Mouse (Mus musculus) brown adipose tissue, adult 24 weeks (tissue): Measurements from ENCODE around the gene Ptpn21. TPM values are rescaled to one million over a fixed set of nuclear protein-coding genes. Genes with fewer than 3 reads are reported as not detected.

Source experiments
- H3K27ac ChIP-seq: fragments of 200-500 bp; replicated peaks from 2 replicates; pipeline ENCODE4 v1.5.1; 2012; ENCODE audit warnings: low read depth, mild to moderate bottlenecking, low read length
- H3K4me1 ChIP-seq: fragments of 200-500 bp; 2 replicates; pipeline ENCODE4 v1.6.1; 2012; ENCODE audit warnings: low read length, mixed read lengths; ENCODE audit not compliant: control insufficient read depth, insufficient read depth, insufficient read length
- H3K4me3 ChIP-seq: fragments of 200-500 bp; 2 replicates; pipeline ENCODE4 v1.5.1; 2012; ENCODE audit warnings: low read depth, mild to moderate bottlenecking, low read length, moderate library complexity; ENCODE audit not compliant: insufficient read depth
- polyA plus RNA-seq: library from polyadenylated mRNA; stranded (reverse); fragments of >200 nt; gene quantifications from 2 replicates; pipeline ENCODE4 v1.2.4, GENCODE M21; 2012; ENCODE audit not compliant: missing spikeins, insufficient read depth, insufficient read length

Ptpn21 gene
- polyA plus RNA-seq, 1 experiment: 8.6 TPM

- peak overlapping the region; percentile 54; the same call in 1 of the 2 replicates for H3K27ac ChIP-seq
- peaks cover 7% of the 10 kb centered on the region; the same call in 1 of the 2 replicates for H3K4me1 ChIP-seq
- peak overlapping the region; percentile 87 for H3K4me3 ChIP-seq
Observed at GRCm38 (mm10) chr12:98734246-98734879, 2.8 kb downstream of the Ptpn21 start.

- Histone ChIP-seq H3K4me3 (peak overlapping the region; percentile 87), H3K27ac (no peak overlapping the region), H3K4me1 (peaks cover 7% of the 10 kb centered on the region; the same call in 1 of the 2 replicates)
Observed at GRCm38 (mm10) chr12:98733776-98734175, 3.4 kb downstream of the Ptpn21 start.

- Histone ChIP-seq H3K27ac (no peak overlapping the region), H3K4me1 (peaks cover 7% of the 10 kb centered on the region; the same call in 1 of the 2 replicates), H3K4me3 (peak overlapping the region; percentile 87)
Observed at GRCm38 (mm10) chr12:98733165-98733564, 4.0 kb downstream of the Ptpn21 start.

- peaks cover 7% of the 10 kb centered on the region; the same call in 1 of the 2 replicates for H3K4me1 ChIP-seq
- H3K4me3 ChIP-seq: no peak overlapping the region
- H3K27ac ChIP-seq: no peak overlapping the region
Observed at GRCm38 (mm10) chr12:98730682-98731081, 6.5 kb downstream of the Ptpn21 start.

- H3K4me1 ChIP-seq: no peaks in the 10 kb centered on the region
- H3K4me3 ChIP-seq: no peak overlapping the region
- H3K27ac ChIP-seq: no peak overlapping the region
Observed at GRCm38 (mm10) chr12:98727186-98727585, 10.0 kb downstream of the Ptpn21 start.

- H3K4me1 ChIP-seq: no peaks in the 10 kb centered on the region
- no peak overlapping the region for H3K4me3 ChIP-seq
- H3K27ac ChIP-seq: no peak overlapping the region
Observed at GRCm38 (mm10) chr12:98726078-98726477, 11.1 kb downstream of the Ptpn21 start.

- Histone ChIP-seq H3K4me3 (no peak overlapping the region), H3K27ac (no peak overlapping the region), H3K4me1 (no peaks in the 10 kb centered on the region)
Observed at GRCm38 (mm10) chr12:98724976-98725375, 12.2 kb downstream of the Ptpn21 start.

GRCm38 (mm10) chr12:98724224-98724623 lies 13.0 kb downstream of the Ptpn21 start:
- Histone ChIP-seq H3K4me1 (no peaks in the 10 kb centered on the region), H3K27ac (no peak overlapping the region), H3K4me3 (no peak overlapping the region)

GRCm38 (mm10) chr12:98721030-98721429 lies 16.2 kb downstream of the Ptpn21 start:
- Histone ChIP-seq H3K4me1 (no peaks in the 10 kb centered on the region), H3K4me3 (no peak overlapping the region), H3K27ac (no peak overlapping the region)

GRCm38 (mm10) chr12:98720628-98721027 lies 16.6 kb downstream of the Ptpn21 start:
- Histone ChIP-seq H3K27ac (no peak overlapping the region), H3K4me1 (no peaks in the 10 kb centered on the region), H3K4me3 (no peak overlapping the region)

- H3K4me1 ChIP-seq: no peaks in the 10 kb centered on the region
- no peak overlapping the region for H3K4me3 ChIP-seq
Observed at GRCm38 (mm10) chr12:98716142-98716541, 21.1 kb downstream of the Ptpn21 start.

GRCm38 (mm10) chr12:98714757-98715156 lies 22.4 kb downstream of the Ptpn21 start:
- H3K27ac ChIP-seq: no peak overlapping the region
- H3K4me3 ChIP-seq: no peak overlapping the region
- H3K4me1 ChIP-seq: no peaks in the 10 kb centered on the region

More at GRCm38 (mm10) chr12:98716142-98716541, 21.1 kb downstream of the Ptpn21 start:
- H3K27ac ChIP-seq: no peak overlapping the region

- Histone ChIP-seq H3K4me1 (no peaks in the 10 kb centered on the region), H3K4me3 (no peak overlapping the region), H3K27ac (no peak overlapping the region)
Observed at GRCm38 (mm10) chr12:98713621-98714103, 23.5 kb downstream of the Ptpn21 start.

GRCm38 (mm10) chr12:98712819-98713218 lies 24.4 kb downstream of the Ptpn21 start:
- Histone ChIP-seq H3K4me3 (no peak overlapping the region), H3K4me1 (no peaks in the 10 kb centered on the region), H3K27ac (no peak overlapping the region)

GRCm38 (mm10) chr12:98703961-98704360 lies 33.2 kb downstream of the Ptpn21 start:
- H3K4me1 ChIP-seq: no peaks in the 10 kb centered on the region
- H3K27ac ChIP-seq: no peak overlapping the region
- H3K4me3 ChIP-seq: no peak overlapping the region

GRCm38 (mm10) chr12:98703554-98703953 lies 33.7 kb downstream of the Ptpn21 start:
- no peak overlapping the region for H3K27ac ChIP-seq
- H3K4me1 ChIP-seq: no peaks in the 10 kb centered on the region
- no peak overlapping the region for H3K4me3 ChIP-seq
